Mouse (Mus musculus) thymus, adult 18-20 months (tissue): ENCODE measurements around the gene Galm.
"Not testable (repeated sequence)": the region's sequence is repeated elsewhere in the genome, so short reads cannot be mapped to it uniquely, and the experiment has no call there.

Experiments used
- DNase-seq, 2 experiments: peaks; one replicate each; pipeline ENCODE4 v3.0.0; 2022; ENCODE audit warnings: mixed read lengths in 2 of 2

The Galm gene

DNA sequence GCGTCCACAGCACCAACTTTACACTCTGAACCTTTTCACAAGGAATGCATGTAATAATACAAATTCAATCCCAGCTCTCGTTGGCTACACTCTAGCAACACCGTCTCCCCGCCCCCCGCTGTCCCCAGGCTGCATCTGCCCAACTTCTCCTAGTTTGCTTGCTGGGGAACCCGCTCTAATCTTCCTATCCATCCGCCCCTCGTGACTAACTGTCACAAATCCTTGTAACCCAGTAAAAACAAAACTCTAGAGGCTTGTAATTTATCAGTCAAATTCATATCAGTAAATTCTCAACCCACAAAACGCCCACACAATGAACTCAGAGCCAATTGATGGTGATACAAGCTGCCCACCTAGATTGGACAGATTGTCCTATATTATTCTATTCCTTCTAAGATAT lies 93.9 kb downstream of the Galm start:
- no peak for DNase-seq

DNA sequence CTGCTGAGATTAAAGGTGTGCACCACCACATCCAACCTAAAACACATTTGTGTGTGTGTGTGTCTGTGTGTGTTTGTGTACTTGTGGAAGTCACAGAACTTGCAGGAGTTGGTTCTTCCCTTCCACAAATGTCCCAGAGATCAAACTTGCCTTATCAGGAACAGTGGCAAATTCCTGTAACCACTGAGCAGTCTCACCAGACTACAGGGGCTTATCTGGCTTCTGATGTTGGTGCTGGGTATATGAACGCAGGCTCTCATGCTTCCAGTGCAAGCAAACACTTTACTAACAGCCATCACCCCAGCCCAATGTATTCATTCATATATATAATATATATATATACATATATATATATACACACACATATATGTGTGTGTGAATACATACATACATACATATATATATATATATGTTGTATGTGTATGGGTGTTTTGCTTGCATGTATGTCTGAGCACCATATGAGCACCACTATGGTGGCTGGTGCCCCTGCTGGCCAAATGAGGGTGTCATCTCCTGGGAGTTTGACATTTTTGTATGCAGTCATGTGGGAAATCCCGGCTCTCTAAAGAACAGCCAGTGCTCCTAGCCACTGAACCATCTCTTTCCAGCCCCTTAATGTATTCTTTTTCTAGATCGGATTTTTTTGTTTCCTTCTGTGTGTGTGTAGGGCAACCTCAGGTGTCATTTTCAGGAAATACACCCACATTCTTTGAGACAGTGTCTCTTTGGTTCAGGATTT lies 94.8 kb downstream of the Galm start:
- no peak for DNase-seq

DNA sequence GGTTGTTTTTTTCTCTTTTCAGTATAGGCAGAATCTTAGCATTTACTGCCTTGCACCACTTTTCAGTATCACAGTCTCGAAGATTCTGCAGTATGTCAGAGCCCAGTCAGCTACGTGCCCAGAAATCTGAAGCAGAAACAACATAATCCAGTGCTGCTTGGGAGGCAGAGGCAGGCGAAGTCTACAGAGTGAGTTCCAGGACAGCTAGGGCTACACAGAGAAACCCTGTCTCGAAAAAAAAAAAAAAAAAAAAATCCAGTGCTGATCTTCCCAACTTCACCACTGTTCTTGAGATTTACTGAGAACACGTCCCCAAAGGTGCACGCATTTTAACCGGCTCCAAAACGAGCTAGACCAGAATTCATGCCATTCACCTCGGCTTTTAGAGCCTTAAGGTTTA lies 96.6 kb downstream of the Galm start:
- DNase-seq, result no peak

DNA sequence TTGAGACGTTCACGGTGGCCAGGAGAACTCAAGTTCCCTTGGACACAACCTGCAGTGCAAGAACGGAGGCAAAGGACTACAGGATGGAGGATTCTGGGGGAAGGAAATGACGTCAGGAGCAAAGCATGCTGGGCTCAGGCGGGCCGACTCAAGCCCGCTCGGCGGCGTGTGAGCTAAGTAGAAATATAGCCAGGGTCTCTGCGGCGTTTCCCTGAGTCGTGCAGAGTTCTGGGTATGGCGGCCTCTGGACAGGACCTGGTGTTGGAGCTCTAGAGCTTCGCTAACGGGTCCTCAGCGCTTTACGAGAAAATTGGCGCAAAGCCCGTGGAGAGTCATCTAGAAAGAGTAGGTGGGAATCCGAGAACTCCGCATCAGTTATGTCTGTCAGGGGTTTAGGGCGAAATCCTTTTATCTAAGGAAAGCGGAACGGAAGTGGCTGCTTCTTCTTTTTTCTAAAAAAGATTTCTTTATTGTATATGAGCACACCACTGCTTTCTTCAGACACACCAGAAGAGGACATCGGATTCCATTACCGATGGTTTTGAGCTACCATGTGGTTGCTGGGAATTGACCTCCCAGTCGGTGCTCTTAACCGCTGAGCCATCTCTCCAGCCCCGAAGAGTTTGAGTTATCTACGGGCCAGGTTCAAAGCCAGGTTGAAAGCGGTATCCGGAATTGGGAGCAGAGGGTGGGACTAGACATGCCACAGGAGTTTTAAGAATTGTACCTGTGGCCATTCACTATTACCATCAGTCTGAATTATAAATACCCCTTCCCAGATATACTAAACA lies 97.2 kb downstream of the Galm start, which contains the start of gene Gemin6:
TSS of gene Gemin6 (plus strand) at position 116 of the 791 bp plus-strand sequence.
- peak; percentile 68 to 81 for DNase-seq

DNA sequence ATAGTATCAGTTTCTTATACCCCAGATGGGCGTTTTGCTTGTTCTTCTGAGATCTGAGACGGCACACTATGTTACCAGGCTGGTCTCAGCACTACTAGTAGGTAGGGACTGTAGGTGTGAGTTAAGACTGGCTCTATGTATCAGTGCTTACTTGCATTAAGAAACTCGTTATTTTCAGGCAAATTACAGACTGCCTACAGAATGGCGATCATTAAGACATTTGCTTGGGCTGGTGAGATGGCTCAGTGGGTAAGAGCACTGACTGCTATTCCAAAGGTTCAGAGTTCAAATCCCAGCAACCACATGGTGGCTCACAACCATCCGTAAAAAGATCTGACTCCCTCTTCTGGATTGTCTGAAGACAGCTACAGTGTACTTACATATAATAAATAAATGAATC lies 97.9 kb downstream of the Galm start:
- DNase-seq, result not testable (repeated sequence)

DNA sequence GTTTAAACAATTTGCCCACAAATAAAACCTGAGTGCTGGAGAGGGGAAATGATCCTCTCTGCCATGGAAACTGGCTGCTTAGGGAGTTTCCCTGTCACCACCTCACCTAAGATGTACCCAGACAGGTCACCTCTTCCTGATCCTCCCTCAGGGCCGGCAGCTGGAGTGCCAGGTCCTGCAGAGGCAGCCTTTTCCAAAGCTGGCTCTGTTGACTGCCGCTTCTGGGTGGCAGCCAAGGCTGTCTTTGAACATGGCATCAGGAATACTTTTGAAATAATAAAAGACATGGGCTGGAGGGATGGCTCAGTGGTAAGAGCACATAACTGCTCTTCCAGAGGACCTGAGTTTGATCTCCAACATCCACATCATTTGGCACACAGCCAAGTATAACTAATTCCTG lies 102.1 kb downstream of the Galm start:
- no peak for DNase-seq

DNA sequence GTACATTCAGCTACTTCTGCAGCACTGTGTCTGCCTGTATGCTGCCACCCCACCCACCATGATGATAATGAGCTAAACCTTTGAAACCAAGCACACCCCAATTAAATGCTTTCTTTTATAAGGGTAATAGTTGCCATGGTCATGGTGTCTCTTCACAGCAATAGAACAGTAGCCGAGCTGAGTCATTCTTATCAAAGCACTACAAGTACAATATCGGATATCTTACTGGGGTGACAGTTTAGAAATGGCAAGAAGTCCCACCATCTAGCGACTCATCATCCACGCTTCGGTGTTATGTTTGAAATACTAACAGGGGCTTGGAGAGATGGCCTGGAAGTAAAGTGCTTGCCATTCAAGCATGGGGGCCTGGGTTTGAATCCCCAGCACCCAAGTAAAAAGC lies 106.6 kb downstream of the Galm start:
- no peak for DNase-seq

DNA sequence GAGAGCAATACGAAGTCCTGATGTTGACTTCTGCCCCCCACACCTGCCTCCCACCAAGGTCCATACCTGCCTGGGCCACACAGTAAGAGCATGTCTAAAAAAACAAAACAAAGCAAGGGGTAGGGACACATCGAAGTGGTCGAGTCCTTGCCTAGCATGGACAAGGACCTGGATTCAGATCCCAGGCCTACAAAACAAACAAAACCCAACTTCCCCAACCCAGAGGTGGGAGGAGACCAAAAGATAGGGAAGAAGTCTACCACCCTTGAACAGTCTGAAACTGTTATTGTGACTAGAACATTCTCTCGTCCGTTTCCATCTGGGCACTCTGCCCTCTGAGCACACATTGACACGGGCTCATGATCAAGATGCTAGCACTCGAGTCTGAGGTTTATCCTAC lies 107.1 kb downstream of the Galm start:
- DNase-seq, result no peak
